Mouse (Mus musculus): ENCODE results near the gene Dpm3. TPM values are rescaled to one million over a fixed set of nuclear protein-coding genes. Genes with fewer than 3 reads are reported as not detected.
A peak's percentile ranks its signal among the peaks of the same experiment; 100 is the strongest.

The Dpm3 gene
- total and polyA plus RNA-seq, 3 experiments = 237 to 271 TPM; not detected in 1

DNA sequence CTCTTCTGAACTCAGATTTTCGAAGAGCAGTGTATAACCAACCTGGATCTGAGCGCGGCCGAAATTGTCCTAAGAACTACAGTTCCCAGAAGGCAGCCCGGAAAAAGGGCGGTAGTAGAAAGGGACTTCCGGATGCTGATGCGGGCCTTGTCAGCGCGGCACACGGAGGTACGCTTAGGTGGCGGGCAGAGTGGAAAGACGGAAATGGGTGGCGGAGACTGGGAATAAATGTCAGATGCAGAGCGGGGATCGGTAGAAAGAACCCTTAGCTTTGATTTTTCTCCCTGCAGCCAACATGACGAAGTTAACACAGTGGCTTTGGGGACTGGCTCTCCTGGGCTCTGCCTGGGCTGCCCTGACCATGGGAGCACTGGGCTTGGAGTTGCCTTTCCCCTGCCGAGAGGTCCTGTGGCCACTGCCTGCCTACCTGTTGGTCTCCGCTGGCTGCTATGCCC is 7.3 kb downstream of the Dpm3 start:
- Histone ChIP-seq H3K9me3 (replicated peaks; ENCODE audit: insufficient read depth, low read length) (no peaks in the 10 kb centered on the region), H3K9ac (ENCODE audit: control insufficient read depth, low read depth, low read length, poor library complexity, severe bottlenecking) (peak overlapping the region; percentile 70), H3K27me3 (ENCODE audit: control insufficient read depth in 1 of 2, insufficient read depth in 2 of 2, low read length in 2 of 2) (peaks cover 16 to 36% of the 10 kb centered on the region in 2 experiments), H3K27ac (ENCODE audit: control insufficient read depth, low read depth, low read length) (peak overlapping the region; percentile 40; the same call in 1 of the 2 replicates), H3K36me3 (ENCODE audit: control insufficient read depth in 1 of 2, insufficient read depth in 2 of 2, low read length in 2 of 2) (peaks cover 0 to 17% of the 10 kb centered on the region in 2 experiments; a peak in 2 of 4 replicates), H3K4me3 (ENCODE audit: control insufficient read depth in 1 of 2, insufficient read depth in 1 of 2, low read depth in 2 of 2, low read length in 2 of 2) (peak overlapping the region; percentile 57 to 59), H3K79me2 (ENCODE audit: control insufficient read depth, insufficient read depth, low read length, poor library complexity) (peaks cover 4% of the 10 kb centered on the region; the same call in 1 of the 2 replicates), H3K4me1 (ENCODE audit: control insufficient read depth in 1 of 2, insufficient read depth in 2 of 2, low read length in 2 of 2) (peaks cover 3 to 31% of the 10 kb centered on the region in 2 experiments)
- peak; percentile 95 for DNase-seq (ENCODE audit: low read depth, low spot score)
- TF ChIP-seq ZKSCAN1 (IDR thresholded peaks at IDR 0.05; ENCODE audit: low read depth, low read length) (no peak), CTCF (IDR thresholded peaks at IDR 0.05 in 2 of 3, conservative IDR thresholded peaks at IDR 0.05 in 1 of 3; ENCODE audit: control insufficient read depth in 1 of 3, insufficient read depth in 1 of 3, low read depth in 2 of 3, low read length in 3 of 3, poor library complexity in 1 of 3, severe bottlenecking in 1 of 3) (no peak), ZNF384 (IDR thresholded peaks at IDR 0.05; ENCODE audit: low read depth, low read length) (no peak), MAX (IDR thresholded peaks at IDR 0.05; ENCODE audit: low read length) (no peak), UBTF (IDR thresholded peaks at IDR 0.05; ENCODE audit: borderline replicate concordance, insufficient read depth, low read depth, low read length) (0 out of 2 replicates have a peak, but pooled peaks have one; percentile 22), SIN3A (IDR thresholded peaks at IDR 0.05; ENCODE audit: low read length) (peak; percentile 90), CHD1 (IDR thresholded peaks at IDR 0.05; ENCODE audit: low read depth, low read length) (0 out of 2 replicates have a peak, but pooled peaks have one; percentile 56), ETS1 (IDR thresholded peaks at IDR 0.05; ENCODE audit: low read depth, low read length) (no peak; the same call in 1 of the 2 replicates), MEF2A (IDR thresholded peaks at IDR 0.05; ENCODE audit: extremely low read depth, insufficient replicate concordance, low read depth, low read length, poor library complexity, severe bottlenecking) (no peak), NRF1 (IDR thresholded peaks at IDR 0.05; ENCODE audit: insufficient read depth, low read depth, low read length, poor library complexity, severe bottlenecking) (no peak), MAZ (IDR thresholded peaks at IDR 0.05; ENCODE audit: low read depth, low read length) (peak; percentile 93), TAL1 (IDR thresholded peaks at IDR 0.05; ENCODE audit: low read length) (no peak), RCOR1 (IDR thresholded peaks at IDR 0.05; ENCODE audit: low read depth, low read length) (0 out of 2 replicates have a peak, but pooled peaks have one; percentile 4), TBP (IDR thresholded peaks at IDR 0.05; ENCODE audit: low read depth, low read length) (peak; percentile 90), ELF1 (IDR thresholded peaks at IDR 0.05; ENCODE audit: low read depth, low read length) (peak; percentile 99), POLR2A (IDR thresholded peaks at IDR 0.05; ENCODE audit: control insufficient read depth in 1 of 2, insufficient read depth in 1 of 2, low read depth in 1 of 2, low read length in 2 of 2, poor library complexity in 1 of 2) (peak; percentile 79 to 99), KAT2A (conservative IDR thresholded peaks at IDR 0.05; ENCODE audit: low read depth, low read length) (peak; percentile 96), JUND (IDR thresholded peaks at IDR 0.05; ENCODE audit: low read depth, low read length) (no peak), ZC3H11A (IDR thresholded peaks at IDR 0.05; ENCODE audit: low read depth, low read length) (no peak), MYB (IDR thresholded peaks at IDR 0.05; ENCODE audit: low read depth, low read length) (no peak), NELFE (IDR thresholded peaks at IDR 0.05; ENCODE audit: low read depth, low read length) (peak; percentile 95), HCFC1 (IDR thresholded peaks at IDR 0.05; ENCODE audit: low read depth, low read length) (peak; percentile 99), POLR2AphosphoS2 (IDR thresholded peaks at IDR 0.05; ENCODE audit: low read length) (peak; percentile 96), BHLHE40 (IDR thresholded peaks at IDR 0.05; ENCODE audit: borderline replicate concordance, low read depth, low read length) (no peak), GATA1 (IDR thresholded peaks at IDR 0.05; ENCODE audit: low read depth, low read length) (0 out of 2 replicates have a peak, but pooled peaks have one; percentile 11), EP300 (IDR thresholded peaks at IDR 0.05; ENCODE audit: low read depth in 1 of 2, low read length in 2 of 2) (no peak), TCF12 (IDR thresholded peaks at IDR 0.05; ENCODE audit: low read depth, low read length) (peak; percentile 72; the same call in 1 of the 2 replicates), E2F4 (IDR thresholded peaks at IDR 0.05; ENCODE audit: borderline replicate concordance, low read depth, low read length) (peak; percentile 78; the same call in 1 of the 2 replicates), SMC3 (IDR thresholded peaks at IDR 0.05; ENCODE audit: low read depth, low read length) (no peak), GABPA (IDR thresholded peaks at IDR 0.05; ENCODE audit: low read depth, low read length) (no peak), MYC (IDR thresholded peaks at IDR 0.05; ENCODE audit: low read depth, low read length) (peak; percentile 73; the same call in 1 of the 2 replicates), RAD21 (IDR thresholded peaks at IDR 0.05; ENCODE audit: low read depth, low read length) (no peak), USF1 (IDR thresholded peaks at IDR 0.05; ENCODE audit: low read depth, low read length) (peak; percentile 35), POLR2AphosphoS5 (IDR thresholded peaks at IDR 0.05; ENCODE audit: borderline replicate concordance, low read depth, low read length) (0 out of 2 replicates have a peak, but pooled peaks have one; percentile 37), MXI1 (IDR thresholded peaks at IDR 0.05; ENCODE audit: low read depth, low read length) (peak; percentile 86), MAFK (IDR thresholded peaks at IDR 0.05; ENCODE audit: borderline replicate concordance, low read depth, low read length) (no peak), ZMIZ1 (IDR thresholded peaks at IDR 0.05; ENCODE audit: low read depth, low read length) (peak; percentile 78; the same call in 1 of the 2 replicates)

Measured in MEL (cell line).